Mouse (Mus musculus) stomach, embryonic 14.5 days (tissue): ENCODE measurements at regions not wholly inside any gene's neighbourhood (a gene's known extent, or its start where the extent isn't known, plus 50 kb on each side); places are given as distances from the start of the nearest gene placed in this dataset.

Experiments
- ATAC-seq: fragments of 200-750 bp; cut with Nextera tagmentation; 2 replicates; pipeline ENCODE4 v1.8.0; 2017; ENCODE audit warnings: low read depth, moderate TSS enrichment; ENCODE audit not compliant: insufficient number of reproducible peaks, insufficient read depth, low FRiP score
- H3K27ac ChIP-seq: fragments of 300-500 bp; sonication (generic); 2 replicates; pipeline ENCODE4 v1.5.1; 2014; ENCODE audit warnings: mild to moderate bottlenecking, low read length, moderate library complexity, mixed read lengths
- H3K27me3 ChIP-seq: fragments of 300-500 bp; sonication (generic); 2 replicates; pipeline ENCODE4 v1.6.1; 2014; ENCODE audit warnings: low read length, control low read depth, mixed read lengths; ENCODE audit not compliant: control insufficient read depth, insufficient read depth
- H3K36me3 ChIP-seq: fragments of 300-500 bp; sonication (generic); 2 replicates; pipeline ENCODE4 v1.6.1; 2014; ENCODE audit warnings: mild to moderate bottlenecking, control low read depth, low read length, moderate library complexity, mixed read lengths; ENCODE audit not compliant: control insufficient read depth, insufficient read depth
- H3K4me1 ChIP-seq: fragments of 300-500 bp; sonication (generic); 2 replicates; pipeline ENCODE4 v1.6.1; 2014; ENCODE audit warnings: low read length, control low read depth, mixed read lengths; ENCODE audit not compliant: control insufficient read depth, insufficient read depth
- H3K4me2 ChIP-seq: fragments of 300-500 bp; sonication (generic); replicated peaks from 2 replicates; pipeline ENCODE4 v1.6.1; 2014; ENCODE audit warnings: low read depth, low read length, control low read depth
- H3K4me3 ChIP-seq: fragments of 300-500 bp; sonication (generic); 2 replicates; pipeline ENCODE4 v1.5.1; 2014; ENCODE audit warnings: low read depth, low read length, control low read depth
- H3K9ac ChIP-seq: fragments of 300-500 bp; sonication (generic); replicated peaks from 2 replicates; pipeline ENCODE4 v1.6.1; 2014; ENCODE audit warnings: low read depth, mild to moderate bottlenecking, control low read depth, low read length, moderate library complexity, mixed read lengths
- H3K9me3 ChIP-seq: fragments of 300-500 bp; sonication (generic); 2 replicates; pipeline ENCODE4 v1.6.1; 2016; ENCODE audit warnings: low read depth, low read length, control low read depth; ENCODE audit not compliant: control insufficient read depth
- WGBS: fragments of 180-500 bp; shearing (Covaris S2); extraction: QIAGEN DNeasy Blood & Tissue Kit; methylation state at CpG from one replicate; pipeline ENCODE4 v1.1.7; 2014; 5-methylcytosine and 5-hydroxymethylcytosine counted together

DNA sequence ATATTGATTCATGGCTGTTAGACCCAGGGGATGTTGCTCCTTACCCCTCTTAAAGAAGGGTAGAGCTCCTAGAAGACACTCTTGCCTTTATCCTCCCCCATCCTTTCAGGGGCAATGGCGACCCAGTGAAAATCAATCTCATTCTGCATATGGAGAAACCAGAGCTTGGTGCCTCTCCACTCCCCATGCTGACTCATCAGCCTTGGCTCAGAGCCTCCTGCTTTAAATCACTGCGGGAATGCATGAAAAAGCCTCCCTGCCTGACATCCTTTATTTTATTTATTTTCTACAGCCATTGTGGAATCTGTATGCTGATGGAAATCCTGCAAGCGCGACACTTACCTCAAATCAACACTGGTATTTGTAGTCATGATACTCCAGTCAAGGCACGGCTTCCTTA, 415.2 kb downstream of the Cmpk2 start:
- H3K4me2 ChIP-seq: no peak overlapping the region
- no peaks in the 10 kb centered on the region for H3K9me3 ChIP-seq
- no peaks in the 10 kb centered on the region for H3K36me3 ChIP-seq
- no peak overlapping the region for H3K27ac ChIP-seq
- WGBS: 29% methylated on average over 5 of the region's 5 CpGs
- H3K4me3 ChIP-seq: no peak overlapping the region
- 0 out of 2 replicates have a peak, but pooled peaks cover 4% of the 10 kb centered on the region for H3K4me1 ChIP-seq
- no peak overlapping the region for H3K9ac ChIP-seq
- no peaks in the 10 kb centered on the region for H3K27me3 ChIP-seq
- ATAC-seq: no peak

DNA sequence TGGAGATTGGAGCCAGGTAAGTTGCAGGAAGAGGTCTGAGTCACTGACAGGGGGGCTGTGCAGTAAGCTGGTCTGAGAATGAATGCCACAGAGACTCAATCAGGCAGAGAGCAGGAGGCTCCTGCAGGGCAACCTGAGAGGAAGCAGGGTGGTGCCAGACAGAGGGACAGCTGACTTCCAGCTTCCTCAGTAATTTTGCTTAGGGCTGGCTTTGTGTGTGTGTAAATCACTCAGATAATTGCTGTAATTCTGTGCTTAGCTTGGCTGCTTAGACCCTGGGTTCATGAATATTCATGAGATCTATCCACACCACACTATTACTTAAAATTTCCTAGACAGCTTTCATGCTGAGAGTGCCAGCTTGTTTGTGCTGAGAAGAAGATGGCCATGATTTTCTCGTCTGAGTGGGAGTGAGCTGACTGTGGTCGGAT, 408.7 kb downstream of the Cmpk2 start:
- Histone ChIP-seq H3K9me3 (no peaks in the 10 kb centered on the region), H3K27ac (no peak overlapping the region), H3K36me3 (no peaks in the 10 kb centered on the region), H3K4me1 (no peaks in the 10 kb centered on the region), H3K9ac (no peak overlapping the region), H3K4me2 (no peak overlapping the region), H3K27me3 (no peaks in the 10 kb centered on the region), H3K4me3 (no peak overlapping the region)
- no peak for ATAC-seq
- WGBS: 69% methylated on average over 2 of the region's 2 CpGs

DNA sequence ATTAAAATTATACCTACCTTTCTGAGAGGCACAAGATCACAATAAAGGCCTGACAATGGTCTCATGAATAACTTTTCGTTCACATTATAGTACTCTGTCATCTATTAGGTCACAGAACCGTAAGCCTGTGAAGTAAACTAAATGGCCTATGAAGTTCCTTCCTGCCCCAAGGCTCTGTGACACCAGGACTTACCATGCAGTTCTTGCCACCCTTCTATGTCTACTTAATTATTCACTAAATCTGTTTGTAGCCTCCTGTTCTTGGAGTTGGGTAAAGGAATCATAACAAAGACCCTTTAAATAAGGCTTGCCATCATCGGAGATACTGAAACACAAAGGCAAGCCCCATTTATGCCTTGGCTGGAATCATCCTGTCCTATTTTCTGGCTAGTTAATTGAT, 408.3 kb downstream of the Cmpk2 start:
- no peak overlapping the region for H3K9ac ChIP-seq

DNA sequence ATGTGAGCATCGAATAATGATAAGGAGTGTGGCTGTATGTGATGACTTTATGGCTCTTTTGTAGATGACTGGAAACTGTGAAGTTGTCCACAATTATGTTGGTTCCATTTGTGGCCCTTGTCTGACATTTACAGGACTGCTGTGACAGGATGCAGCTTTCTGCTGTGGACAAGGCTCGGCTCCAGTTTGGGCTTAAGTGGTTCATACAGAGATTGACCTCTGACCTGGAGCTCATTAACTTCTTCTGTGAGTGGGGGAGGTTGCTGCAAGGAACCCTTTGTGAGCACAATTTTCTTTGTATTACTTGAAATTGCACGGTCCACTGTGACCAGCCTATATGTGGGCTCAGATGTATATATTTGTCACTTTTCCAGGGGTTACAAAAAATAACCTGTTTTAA, 403.5 kb downstream of the Cmpk2 start:
- Histone ChIP-seq H3K27ac (no peak overlapping the region), H3K36me3 (no peaks in the 10 kb centered on the region), H3K9ac (no peak overlapping the region), H3K4me2 (no peak overlapping the region), H3K4me1 (no peaks in the 10 kb centered on the region), H3K4me3 (no peak overlapping the region), H3K27me3 (no peaks in the 10 kb centered on the region), H3K9me3 (no peaks in the 10 kb centered on the region)
- 25% methylated on average over 3 of the region's 3 CpGs for WGBS
- no peak for ATAC-seq

More for the DNA sequence above, 408.3 kb downstream of the Cmpk2 start:
- no peak overlapping the region for H3K4me2 ChIP-seq
- H3K9me3 ChIP-seq: no peaks in the 10 kb centered on the region
- no peaks in the 10 kb centered on the region for H3K36me3 ChIP-seq
- ATAC-seq: no peak
- no peaks in the 10 kb centered on the region for H3K4me1 ChIP-seq
- no peak overlapping the region for H3K4me3 ChIP-seq
- 89% methylated on average over 3 of the region's 3 CpGs for WGBS
- H3K27ac ChIP-seq: no peak overlapping the region
- no peaks in the 10 kb centered on the region for H3K27me3 ChIP-seq

DNA sequence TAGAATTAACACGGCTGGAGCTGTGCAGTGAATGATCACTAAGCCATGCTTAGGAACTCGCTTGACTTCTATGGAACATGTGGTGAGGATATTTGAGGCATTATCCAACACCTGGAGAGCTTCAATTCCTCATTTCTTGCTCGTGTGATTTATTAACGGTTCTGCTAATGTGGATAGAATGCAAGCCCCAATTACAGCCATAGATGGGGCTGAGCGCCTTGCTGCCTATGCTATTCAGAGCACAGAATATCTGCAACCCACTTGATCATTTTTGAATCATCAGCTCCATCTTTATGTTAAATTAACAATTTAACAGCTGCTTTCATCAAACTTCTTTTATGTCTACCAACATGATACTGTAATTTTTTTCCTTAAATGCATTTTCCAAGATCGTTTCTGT, 398.7 kb downstream of the Cmpk2 start:
- ATAC-seq: no peak

DNA sequence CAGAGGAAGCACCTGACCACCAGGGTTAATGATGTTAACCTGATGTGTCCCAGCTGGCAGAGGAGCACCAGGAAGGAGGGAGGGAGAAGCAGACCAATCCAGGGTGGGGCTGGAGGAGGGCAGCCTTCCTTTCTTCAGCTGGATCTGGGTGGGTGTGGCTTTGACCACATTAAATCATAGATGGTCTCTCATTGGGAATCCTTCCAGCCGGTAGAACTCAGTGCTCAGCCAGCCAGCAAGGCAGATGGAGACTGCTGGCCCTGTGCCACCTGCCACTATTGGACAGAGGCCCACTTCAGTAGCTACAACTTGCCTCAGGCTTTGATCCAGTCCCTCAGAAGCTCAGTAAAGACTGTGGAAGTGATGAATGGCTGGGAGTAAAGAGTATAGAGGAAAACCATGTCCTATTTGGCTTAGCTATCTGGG, 386.1 kb downstream of the Cmpk2 start:
- 5% methylated on average over 1 of the region's 1 CpGs for WGBS
- Histone ChIP-seq H3K27me3 (no peaks in the 10 kb centered on the region), H3K27ac (no peak overlapping the region), H3K4me3 (no peak overlapping the region), H3K36me3 (no peaks in the 10 kb centered on the region), H3K9me3 (peaks cover 9% of the 10 kb centered on the region; the same call in 1 of the 2 replicates), H3K4me1 (no peaks in the 10 kb centered on the region), H3K4me2 (no peak overlapping the region), H3K9ac (no peak overlapping the region)
- peak; percentile 79; the same call in 1 of the 2 replicates for ATAC-seq

More for the DNA sequence above, 398.7 kb downstream of the Cmpk2 start:
- Histone ChIP-seq H3K9me3 (no peaks in the 10 kb centered on the region), H3K36me3 (no peaks in the 10 kb centered on the region), H3K4me1 (no peaks in the 10 kb centered on the region), H3K27ac (no peak overlapping the region), H3K4me3 (no peak overlapping the region), H3K9ac (no peak overlapping the region), H3K4me2 (no peak overlapping the region), H3K27me3 (no peaks in the 10 kb centered on the region)
- 68% methylated on average over 6 of the region's 6 CpGs for WGBS

DNA sequence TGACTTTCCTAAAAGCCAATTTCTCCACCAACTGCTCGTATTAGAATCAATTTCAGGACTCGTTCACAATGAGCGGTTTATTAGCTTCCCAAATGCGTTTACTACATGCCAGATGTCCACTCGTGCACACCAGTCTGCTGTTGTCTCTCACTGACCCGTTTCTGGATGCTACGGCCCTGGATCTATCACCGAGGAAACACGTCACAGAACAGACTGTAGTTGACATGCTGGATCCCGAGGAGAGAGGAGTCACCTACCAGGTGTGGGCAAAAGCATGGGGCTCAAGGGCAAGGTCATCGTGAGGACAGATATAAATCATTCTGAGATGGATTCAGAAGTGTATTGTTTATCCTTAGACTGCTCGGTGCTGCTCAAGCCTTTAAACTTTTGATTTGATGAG, 375.9 kb downstream of the Cmpk2 start:
- 48% methylated on average over 12 of the region's 12 CpGs for WGBS
- Histone ChIP-seq H3K27me3 (no peaks in the 10 kb centered on the region), H3K27ac (no peak overlapping the region), H3K4me3 (no peak overlapping the region), H3K9me3 (no peaks in the 10 kb centered on the region), H3K4me1 (peaks cover 6% of the 10 kb centered on the region; the same call in 1 of the 2 replicates), H3K4me2 (no peak overlapping the region), H3K36me3 (no peaks in the 10 kb centered on the region), H3K9ac (no peak overlapping the region)
- ATAC-seq: no peak

DNA sequence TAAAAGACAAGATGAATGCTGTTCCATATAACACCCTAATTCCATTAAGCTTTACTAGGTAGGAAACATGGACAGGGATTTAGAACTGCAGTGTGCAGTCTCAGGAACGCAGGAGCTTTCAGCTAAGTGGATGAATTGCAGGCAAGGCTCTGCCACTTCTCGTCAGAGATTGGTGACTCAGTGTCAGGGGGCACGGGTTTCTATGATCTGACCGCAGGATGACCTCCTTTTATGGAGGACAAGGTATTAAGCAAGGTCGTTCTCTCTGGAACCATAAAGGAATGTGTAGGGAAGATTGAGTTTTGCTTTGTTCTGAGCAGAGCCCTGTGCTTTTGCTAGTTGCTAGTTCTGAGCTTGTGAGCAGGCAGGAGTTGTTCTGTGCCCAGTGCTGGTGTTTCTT, 373.7 kb downstream of the Cmpk2 start:
- no peak for ATAC-seq
- no peak overlapping the region for H3K27ac ChIP-seq
- no peak overlapping the region for H3K9ac ChIP-seq

DNA sequence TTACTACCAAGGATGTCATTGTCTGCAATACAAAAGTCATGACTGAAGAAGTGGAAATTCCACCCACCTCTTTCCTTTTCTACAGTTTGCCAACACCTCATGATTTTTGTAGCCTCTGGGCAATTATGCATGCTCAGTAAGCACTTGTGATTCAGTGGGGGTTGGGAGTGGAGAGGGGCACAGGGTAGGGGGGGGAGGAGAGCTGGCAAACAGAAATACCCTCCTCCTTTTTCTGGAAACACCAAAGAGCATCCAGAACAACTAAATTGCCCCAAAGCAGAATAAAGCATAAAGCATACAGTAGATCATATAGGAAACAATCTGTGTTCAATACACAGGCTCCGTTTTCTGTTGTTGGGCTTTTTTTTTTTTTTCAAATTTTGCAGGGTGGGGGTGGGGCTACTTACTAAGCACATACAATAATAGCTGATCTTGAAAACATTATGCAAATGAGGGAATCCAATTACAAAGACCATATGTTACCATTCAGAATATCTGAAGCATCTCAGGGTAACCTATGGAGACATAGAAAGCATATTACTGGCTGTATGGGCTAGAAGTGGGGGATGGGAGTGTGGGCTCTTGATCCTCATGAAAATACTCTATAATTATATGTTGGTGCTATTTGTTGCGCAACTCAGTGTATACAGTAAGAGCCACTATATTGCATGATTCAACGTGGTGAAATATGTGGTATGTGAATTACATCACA, 352.4 kb downstream of the Cmpk2 start:
- no peak overlapping the region for H3K9ac ChIP-seq

More for the DNA sequence above, 373.7 kb downstream of the Cmpk2 start:
- Histone ChIP-seq H3K4me1 (peaks cover 6% of the 10 kb centered on the region; the same call in 1 of the 2 replicates), H3K4me3 (no peak overlapping the region), H3K36me3 (no peaks in the 10 kb centered on the region), H3K9me3 (no peaks in the 10 kb centered on the region), H3K27me3 (no peaks in the 10 kb centered on the region), H3K4me2 (no peak overlapping the region)
- 5% methylated on average over 5 of the region's 5 CpGs for WGBS

More for the DNA sequence above, 352.4 kb downstream of the Cmpk2 start:
- Histone ChIP-seq H3K4me2 (no peak overlapping the region), H3K27me3 (no peaks in the 10 kb centered on the region), H3K36me3 (no peaks in the 10 kb centered on the region), H3K27ac (no peak overlapping the region), H3K4me3 (no peak overlapping the region), H3K4me1 (no peaks in the 10 kb centered on the region), H3K9me3 (no peaks in the 10 kb centered on the region)
- 77% methylated on average over 3 of the region's 3 CpGs for WGBS
- no peak for ATAC-seq
